Mouse (Mus musculus) left cerebral cortex, adult 8-10 months (tissue): ENCODE data around the gene Gm49403. TPM values are rescaled to one million over a fixed set of nuclear protein-coding genes. Genes with fewer than 3 reads are reported as not detected.
A peak's percentile ranks its signal among the peaks of the same experiment; 100 is the strongest.
"Not testable (repeated sequence)": the region's sequence is repeated elsewhere in the genome, so short reads cannot be mapped to it uniquely, and the experiment has no call there.

ENCODE experiments used
- DNase-seq, 2 experiments: peaks; one replicate each; pipeline ENCODE4 v3.0.0; 2022; ENCODE audit warnings: low spot score in 2 of 2
- total RNA-seq, 4 experiments: library from RNA; stranded (reverse); gene quantifications; 2 replicates each; pipeline ENCODE4 v1.2.4; 2022

The Gm49403 gene
- total RNA-seq, 4 experiments from 2014 or later: not detected

GRCm38 (mm10) chr19:8871267-8872186 lies 12.2 kb upstream of the Gm49403 start, which contains the start of gene Ubxn1:
Gene Ubxn1 (plus strand): TSS chr19:8871496.
- peak; percentile 97 to 98 for DNase-seq

- no peak for DNase-seq
Observed at GRCm38 (mm10) chr19:8872266-8872840, 11.4 kb upstream of the Gm49403 start.

- DNase-seq: no peak
Observed at GRCm38 (mm10) chr19:8875031-8875430, 8.7 kb upstream of the Gm49403 start.

- peak; percentile 82 to 89 for DNase-seq
Observed at GRCm38 (mm10) chr19:8880311-8881033, 3.3 kb upstream of the Gm49403 start, which contains the start of gene Uqcc3. Gene Uqcc3 (minus strand): TSS chr19:8880923.

GRCm38 (mm10) chr19:8881034-8881392 lies 2.7 kb upstream of the Gm49403 start:
- no peak for DNase-seq

- DNase-seq: no peak
Observed at GRCm38 (mm10) chr19:8886916-8887584, 3.3 kb downstream of the Gm49403 start.

- no peak for DNase-seq
Observed at GRCm38 (mm10) chr19:8887585-8888463, 4.1 kb downstream of the Gm49403 start.

GRCm38 (mm10) chr19:8888511-8889385 lies 5.0 kb downstream of the Gm49403 start, which contains the start of the genes 1810009A15Rik and Gm49416:
Gene 1810009A15Rik (plus strand): TSS chr19:8888853.
Gene Gm49416 (plus strand): TSS chr19:8888926.
- peak; percentile 87 to 91 for DNase-seq

- DNase-seq: peak; percentile 71 to 79
Observed at GRCm38 (mm10) chr19:8892829-8893766, 9.4 kb downstream of the Gm49403 start, which contains the start of gene Ints5. Gene Ints5 (plus strand): TSS chr19:8893005.

- DNase-seq: no peak
Observed at GRCm38 (mm10) chr19:8895397-8895960, 11.7 kb downstream of the Gm49403 start.

GRCm38 (mm10) chr19:8896231-8896630 lies 12.5 kb downstream of the Gm49403 start:
- not testable (repeated sequence) for DNase-seq

- not testable (repeated sequence) for DNase-seq
Observed at GRCm38 (mm10) chr19:8897211-8897864, 13.6 kb downstream of the Gm49403 start.

GRCm38 (mm10) chr19:8897865-8898495 lies 14.2 kb downstream of the Gm49403 start, which contains the start of gene Ganab:
Gene Ganab (plus strand): TSS chr19:8898071.
- peak; percentile 83 to 96 for DNase-seq

GRCm38 (mm10) chr19:8898576-8898975 lies 14.8 kb downstream of the Gm49403 start:
- DNase-seq: no peak

GRCm38 (mm10) chr19:8899079-8899478 lies 15.3 kb downstream of the Gm49403 start:
- no peak for DNase-seq

GRCm38 (mm10) chr19:8903412-8903811 lies 19.7 kb downstream of the Gm49403 start:
- no peak for DNase-seq
